Mouse (Mus musculus): ENCODE results near the gene Cysltr1.

The Cysltr1 gene

GRCm38 (mm10) chrX:106603386-106603785 is at the start of gene Cysltr1:
Cysltr1 (minus strand) TSS chrX:106603679.
- in situ Hi-C loops (cut with MseI, MboI): no loop called here

- in situ Hi-C loops (cut with MseI, MboI): no loop called here
Observed at GRCm38 (mm10) chrX:106634799-106635541, 31.5 kb upstream of the Cysltr1 start.

- in situ Hi-C loops (cut with MseI, MboI): no loop called here
Observed at GRCm38 (mm10) chrX:106633543-106633942, 30.1 kb upstream of the Cysltr1 start.

- in situ Hi-C loops (cut with MseI, MboI): no loop called here
Observed at GRCm38 (mm10) chrX:106628514-106628913, 25.0 kb upstream of the Cysltr1 start.

GRCm38 (mm10) chrX:106623667-106624066 is 20.2 kb upstream of the Cysltr1 start:
- in situ Hi-C loops (cut with MseI, MboI): no loop called here

GRCm38 (mm10) chrX:106622512-106622911 is 19.0 kb upstream of the Cysltr1 start:
- in situ Hi-C loops (cut with MseI, MboI): no loop called here

GRCm38 (mm10) chrX:106602574-106603258 is 763 bp downstream of the Cysltr1 start:
- in situ Hi-C loops (cut with MseI, MboI): no loop called here

GRCm38 (mm10) chrX:106595904-106596303 is 7.6 kb downstream of the Cysltr1 start:
- in situ Hi-C loops (cut with MseI, MboI): loop anchor here (25.0 kb wide), 1 partner anchor 166 kb away; no protein-coding TSS in a partner anchor

- in situ Hi-C loops (cut with MseI, MboI): loop anchor here (25.0 kb wide), 1 partner anchor 168 kb away; no protein-coding TSS in a partner anchor
Observed at GRCm38 (mm10) chrX:106593914-106594313, 9.6 kb downstream of the Cysltr1 start.

- in situ Hi-C loops (cut with MseI, MboI): loop anchor here (25.0 kb wide), 1 partner anchor 179 kb away; no protein-coding TSS in a partner anchor
Observed at GRCm38 (mm10) chrX:106582886-106583285, 20.6 kb downstream of the Cysltr1 start, which contains the start of gene Gm5127. Gm5127 (plus strand) TSS chrX:106583186.

GRCm38 (mm10) chrX:106582197-106582596 is 21.3 kb downstream of the Cysltr1 start:
- in situ Hi-C loops (cut with MseI, MboI): loop anchor here (25.0 kb wide), 1 partner anchor 180 kb away; no protein-coding TSS in a partner anchor

- in situ Hi-C loops (cut with MseI, MboI): loop anchor here (25.0 kb wide), 1 partner anchor 182 kb away; no protein-coding TSS in a partner anchor
Observed at GRCm38 (mm10) chrX:106580410-106580809, 23.1 kb downstream of the Cysltr1 start.

- in situ Hi-C loops (cut with MseI, MboI): loop anchor here (25.0 kb wide), 1 partner anchor 183 kb away; no protein-coding TSS in a partner anchor
Observed at GRCm38 (mm10) chrX:106578966-106579365, 24.5 kb downstream of the Cysltr1 start.

- in situ Hi-C loops (cut with MseI, MboI): no loop called here
Observed at GRCm38 (mm10) chrX:106555457-106555856, 48.0 kb downstream of the Cysltr1 start.

GRCm38 (mm10) chrX:106536359-106536758 is 67.1 kb downstream of the Cysltr1 start:
- in situ Hi-C loops (cut with MseI, MboI): no loop called here
